Mouse (Mus musculus) forebrain, postnatal 0 days (tissue): ENCODE measurements at regions not wholly inside any gene's neighbourhood (a gene's known extent, or its start where the extent isn't known, plus 50 kb on each side); places are given as distances from the start of the nearest gene placed in this dataset.

ENCODE experiments used
- ATAC-seq: fragments of 200-750 bp; cut with Nextera tagmentation; 2 replicates; pipeline ENCODE4 v1.8.0; 2017; ENCODE audit warnings: mild to moderate bottlenecking, moderate library complexity
- DNase-seq: peaks from one replicate; pipeline ENCODE4 v3.0.0-alpha.2; 2015
- H3K27ac ChIP-seq: fragments of 300-500 bp; sonication (generic); 2 replicates; pipeline ENCODE4 v1.5.1; 2014; ENCODE audit warnings: low read depth, mild to moderate bottlenecking, antibody characterized with exemption, low read length, moderate library complexity, mixed read lengths
- H3K27me3 ChIP-seq: fragments of 300-500 bp; sonication (generic); 2 replicates; pipeline ENCODE4 v1.6.1; 2014; ENCODE audit warnings: mild to moderate bottlenecking, low read length, mixed read lengths; ENCODE audit not compliant: insufficient read depth
- H3K36me3 ChIP-seq: fragments of 300-500 bp; sonication (generic); 2 replicates; pipeline ENCODE4 v1.6.1; 2014; ENCODE audit warnings: mild to moderate bottlenecking, moderate library complexity; ENCODE audit not compliant: insufficient read depth
- H3K4me1 ChIP-seq: fragments of 300-500 bp; sonication (generic); 2 replicates; pipeline ENCODE4 v1.6.1; 2014; ENCODE audit warnings: antibody characterized with exemption; ENCODE audit not compliant: insufficient read depth
- H3K4me2 ChIP-seq: fragments of 300-500 bp; sonication (generic); 2 replicates; pipeline ENCODE4 v1.6.1; 2014; ENCODE audit warnings: low read depth, mild to moderate bottlenecking, moderate library complexity
- H3K4me3 ChIP-seq: fragments of 300-500 bp; sonication (generic); 2 replicates; pipeline ENCODE4 v1.5.1; 2014; ENCODE audit warnings: low read depth, low read length, mixed read lengths
- H3K9ac ChIP-seq: fragments of 300-500 bp; sonication (generic); 2 replicates; pipeline ENCODE4 v1.6.1; 2014; ENCODE audit warnings: mild to moderate bottlenecking
- H3K9me3 ChIP-seq: fragments of 300-500 bp; sonication (generic); 2 replicates; pipeline ENCODE4 v1.6.1; 2016; ENCODE audit warnings: low read length
- CTCF ChIP-seq: sonication (generic); IDR thresholded peaks from 2 replicates; pipeline ENCODE4 v1.5.1; 2016; ENCODE audit warnings: antibody characterized with exemption, control low read depth, low read depth
- WGBS: fragments of 180-500 bp; shearing (Covaris S2); extraction: QIAGEN DNeasy Blood & Tissue Kit; methylation state at CpG from one replicate; pipeline ENCODE4 v1.1.7; 2014; 5-methylcytosine and 5-hydroxymethylcytosine counted together

GRCm38 (mm10) chr2:101084648-101085047 lies 539.9 kb upstream of the Rag2 start:
- WGBS = 94% methylated on average over 1 of the region's 1 CpGs
- H3K36me3 ChIP-seq = no peaks in the 10 kb centered on the region

DNA sequence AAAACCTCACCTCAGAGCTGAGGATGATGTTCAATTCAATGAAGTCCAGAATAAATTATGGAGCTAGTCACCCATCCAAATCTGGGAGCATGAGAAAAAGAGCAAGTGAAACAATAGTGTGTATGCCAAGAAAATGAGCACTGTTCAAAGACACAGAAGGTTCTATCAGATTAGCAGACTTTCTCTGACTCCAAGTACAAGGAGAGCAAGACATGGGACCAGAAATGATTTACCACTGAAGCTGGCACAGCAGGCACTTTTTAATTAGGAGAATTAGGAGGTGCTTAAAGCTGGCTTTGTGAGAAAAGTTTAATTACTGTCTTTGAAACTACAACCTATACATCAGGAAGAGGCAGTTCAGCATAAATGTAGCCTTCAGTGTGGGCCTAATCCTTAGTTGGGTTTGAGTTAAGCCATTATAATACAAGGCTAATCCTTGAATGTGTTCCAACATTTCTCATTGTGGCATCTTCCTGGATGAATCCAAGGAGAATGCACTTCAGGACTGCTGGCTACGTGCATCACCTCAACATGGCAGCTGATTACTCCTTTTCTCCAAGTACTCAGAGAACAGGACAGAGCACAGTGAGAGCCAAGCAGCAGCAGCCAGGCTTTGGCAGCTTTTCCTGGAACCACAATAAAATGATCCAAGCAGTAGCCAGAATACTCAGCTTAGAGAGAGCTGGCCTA lies 517.2 kb upstream of the Rag2 start:
- no peak overlapping the region for H3K27ac ChIP-seq
- H3K9me3 ChIP-seq = no peaks in the 10 kb centered on the region
- ATAC-seq (peak; percentile 72), DNase-seq (peak; percentile 49)
- no peaks in the 10 kb centered on the region for H3K4me1 ChIP-seq
- H3K4me2 ChIP-seq = no peak overlapping the region
- no peak for TF ChIP-seq CTCF
- WGBS = 19% methylated on average over 1 of the region's 1 CpGs
- no peak overlapping the region for H3K4me3 ChIP-seq
- H3K9ac ChIP-seq = no peak overlapping the region
- H3K36me3 ChIP-seq = no peaks in the 10 kb centered on the region
- no peaks in the 10 kb centered on the region for H3K27me3 ChIP-seq

More at GRCm38 (mm10) chr2:101084648-101085047, 539.9 kb upstream of the Rag2 start:
- Histone ChIP-seq H3K4me3 (no peak overlapping the region), H3K9ac (no peak overlapping the region), H3K9me3 (no peaks in the 10 kb centered on the region), H3K27ac (no peak overlapping the region), H3K27me3 (no peaks in the 10 kb centered on the region), H3K4me1 (no peaks in the 10 kb centered on the region), H3K4me2 (no peak overlapping the region)
- no peak for TF ChIP-seq CTCF
- no peak for ATAC-seq
- DNase-seq = no peak

DNA sequence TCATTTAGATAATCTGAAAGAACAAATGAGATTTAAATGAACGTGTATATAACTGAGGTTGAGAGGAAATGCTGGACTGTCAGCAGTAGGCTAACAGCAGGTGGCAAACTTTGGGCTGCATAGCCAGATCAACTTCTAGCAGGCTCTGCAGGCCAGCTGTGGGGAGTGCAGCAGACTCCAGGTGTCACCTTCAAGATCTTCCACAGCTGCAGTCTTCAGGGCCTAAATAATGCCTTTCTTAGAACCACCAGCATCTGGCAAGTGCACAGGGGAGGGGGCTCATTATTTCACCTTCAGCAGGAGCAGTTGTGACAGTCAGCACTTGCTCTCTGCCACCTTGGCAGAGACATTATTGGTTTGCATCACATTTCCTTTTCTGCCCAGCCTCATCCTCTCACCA lies 487.7 kb upstream of the Rag2 start:
- Histone ChIP-seq H3K9ac (no peak overlapping the region), H3K4me2 (no peak overlapping the region), H3K4me1 (no peaks in the 10 kb centered on the region), H3K27ac (no peak overlapping the region), H3K9me3 (no peaks in the 10 kb centered on the region), H3K27me3 (no peaks in the 10 kb centered on the region), H3K36me3 (no peaks in the 10 kb centered on the region), H3K4me3 (no peak overlapping the region)
- WGBS = 24% methylated on average over 1 of the region's 1 CpGs
- no peak for TF ChIP-seq CTCF
- no peak for DNase-seq
- ATAC-seq = no peak

GRCm38 (mm10) chr2:101139931-101140330 lies 484.6 kb upstream of the Rag2 start:
- Histone ChIP-seq H3K4me2 (no peak overlapping the region), H3K27ac (no peak overlapping the region), H3K36me3 (no peaks in the 10 kb centered on the region), H3K9ac (no peak overlapping the region), H3K4me3 (no peak overlapping the region), H3K9me3 (no peaks in the 10 kb centered on the region), H3K4me1 (no peaks in the 10 kb centered on the region), H3K27me3 (no peaks in the 10 kb centered on the region)
- TF ChIP-seq CTCF = no peak
- DNase-seq (peak; percentile 22), ATAC-seq (peak; percentile 47; the same call in 1 of the 2 replicates)
- 91% methylated on average over 1 of the region's 1 CpGs for WGBS

DNA sequence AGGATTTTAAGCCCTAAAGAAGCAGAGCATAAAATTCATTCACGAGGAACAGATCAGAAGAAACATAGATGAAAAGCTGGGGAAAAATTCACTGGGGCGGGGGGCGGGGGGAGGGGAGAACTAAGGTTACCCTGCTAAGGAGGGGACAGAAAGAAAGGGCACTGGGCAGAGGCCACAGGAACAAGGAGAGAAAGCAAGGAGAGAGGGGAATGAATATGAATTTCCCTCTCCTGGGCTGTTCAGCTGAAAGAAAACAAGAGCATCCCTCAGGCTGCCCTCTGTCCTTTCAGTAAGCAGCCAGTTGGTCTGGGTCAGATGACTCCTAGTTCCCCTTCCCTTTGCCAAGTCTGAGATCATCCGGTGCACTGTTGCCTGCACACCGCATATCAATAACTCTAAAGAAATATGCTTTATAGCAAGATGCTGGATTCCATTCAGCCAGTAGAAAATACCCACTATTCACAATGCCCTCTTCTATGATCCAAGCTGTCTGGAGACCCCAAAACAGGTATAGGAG lies 467.7 kb upstream of the Rag2 start:
- H3K4me2 ChIP-seq = no peak overlapping the region
- no peak for DNase-seq
- H3K36me3 ChIP-seq = no peaks in the 10 kb centered on the region
- no peak overlapping the region for H3K27ac ChIP-seq
- no peaks in the 10 kb centered on the region for H3K27me3 ChIP-seq
- H3K4me3 ChIP-seq = no peak overlapping the region
- WGBS = 48% methylated on average over 5 of the region's 5 CpGs
- 0 out of 2 replicates have a peak, but pooled peaks cover 6% of the 10 kb centered on the region for H3K4me1 ChIP-seq
- ATAC-seq = no peak; the same call in 1 of the 2 replicates
- no peak overlapping the region for H3K9ac ChIP-seq
- no peaks in the 10 kb centered on the region for H3K9me3 ChIP-seq
- TF ChIP-seq CTCF = no peak

GRCm38 (mm10) chr2:101159276-101159675 lies 465.2 kb upstream of the Rag2 start:
- H3K4me1 ChIP-seq = 0 out of 2 replicates have a peak, but pooled peaks cover 6% of the 10 kb centered on the region
- 24% methylated on average over 4 of the region's 4 CpGs for WGBS
- no peaks in the 10 kb centered on the region for H3K27me3 ChIP-seq
- no peak overlapping the region for H3K4me2 ChIP-seq
- peak; percentile 79 for TF ChIP-seq CTCF
- no peak overlapping the region for H3K9ac ChIP-seq
- no peak overlapping the region for H3K27ac ChIP-seq
- H3K9me3 ChIP-seq = no peaks in the 10 kb centered on the region
- H3K4me3 ChIP-seq = no peak overlapping the region
- DNase-seq = peak; percentile 88
- no peak for ATAC-seq
- no peaks in the 10 kb centered on the region for H3K36me3 ChIP-seq

- no peak overlapping the region for H3K4me2 ChIP-seq
- no peaks in the 10 kb centered on the region for H3K27me3 ChIP-seq
- TF ChIP-seq CTCF = no peak
- H3K9me3 ChIP-seq = no peaks in the 10 kb centered on the region
- ATAC-seq = no peak
- no peak overlapping the region for H3K4me3 ChIP-seq
- no peak overlapping the region for H3K9ac ChIP-seq
- H3K36me3 ChIP-seq = no peaks in the 10 kb centered on the region
- DNase-seq = no peak
- H3K4me1 ChIP-seq = no peaks in the 10 kb centered on the region
- 61% methylated on average over 6 of the region's 6 CpGs for WGBS
- no peak overlapping the region for H3K27ac ChIP-seq
Measured at GRCm38 (mm10) chr2:101165942-101166341, 458.6 kb upstream of the Rag2 start.
